Mouse (Mus musculus): ENCODE measurements around the gene Fam133b.

DNA sequence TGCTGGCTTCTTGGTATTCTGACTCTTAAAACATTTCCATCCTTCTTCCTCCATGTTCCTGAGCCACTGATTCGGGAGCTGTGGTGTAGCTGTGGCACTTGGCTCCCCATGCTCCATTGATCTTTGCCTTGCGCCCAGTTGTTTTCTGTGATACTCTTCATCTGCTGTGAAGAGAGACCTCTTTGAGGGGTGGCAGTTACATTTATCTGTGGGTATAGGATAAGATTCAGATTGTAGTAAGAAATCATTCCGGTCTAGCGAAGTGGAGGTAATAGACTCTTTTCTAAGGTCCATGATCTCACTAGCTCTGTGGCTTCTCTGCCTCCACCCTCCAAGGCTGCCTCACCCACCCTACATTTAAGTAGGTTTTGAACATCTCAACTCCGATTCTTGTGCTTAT, 43.3 kb upstream of the Fam133b start:
- no peak for TF ChIP-seq CTCF (IDR thresholded peaks at IDR 0.05; ENCODE audit: extremely low read depth, insufficient read depth, low read length)
- no peak for TF ChIP-seq POLR2A (IDR thresholded peaks at IDR 0.05; ENCODE audit: extremely low read depth, insufficient read depth, low read length)

Data from cortical plate, adult 2 months (tissue).